Mouse (Mus musculus): Measurements from ENCODE around the gene Tnni2.
A peak's percentile ranks its signal among the peaks of the same experiment; 100 is the strongest.

The Tnni2 gene

DNA sequence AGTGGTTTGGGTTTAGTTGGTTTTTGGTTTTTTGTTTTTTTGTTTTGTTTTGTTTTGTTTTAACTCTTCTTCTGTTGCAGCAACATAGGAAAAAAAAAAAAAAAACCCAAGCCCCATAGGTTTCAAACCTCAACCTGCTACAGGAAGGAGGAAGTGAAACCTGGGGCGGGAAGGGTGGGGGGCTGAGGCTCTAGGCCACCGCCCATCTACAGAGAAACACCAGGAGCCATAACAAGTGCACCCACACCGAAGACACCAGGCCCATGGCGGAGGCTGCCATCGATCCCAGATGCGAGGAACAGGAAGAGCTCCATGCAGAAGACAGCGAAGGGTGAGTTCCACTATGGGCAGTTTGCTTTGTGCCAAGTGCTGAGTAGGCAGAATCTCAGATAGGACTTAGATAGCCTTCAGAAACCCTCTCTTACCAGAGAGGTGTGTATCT lies 19.0 kb downstream of the Tnni2 start, which contains the start of gene Lsp1:
Lsp1 (plus strand) TSS at position 174 of the 442 bp plus-strand sequence.
- DNase-seq, result no peak

DNA sequence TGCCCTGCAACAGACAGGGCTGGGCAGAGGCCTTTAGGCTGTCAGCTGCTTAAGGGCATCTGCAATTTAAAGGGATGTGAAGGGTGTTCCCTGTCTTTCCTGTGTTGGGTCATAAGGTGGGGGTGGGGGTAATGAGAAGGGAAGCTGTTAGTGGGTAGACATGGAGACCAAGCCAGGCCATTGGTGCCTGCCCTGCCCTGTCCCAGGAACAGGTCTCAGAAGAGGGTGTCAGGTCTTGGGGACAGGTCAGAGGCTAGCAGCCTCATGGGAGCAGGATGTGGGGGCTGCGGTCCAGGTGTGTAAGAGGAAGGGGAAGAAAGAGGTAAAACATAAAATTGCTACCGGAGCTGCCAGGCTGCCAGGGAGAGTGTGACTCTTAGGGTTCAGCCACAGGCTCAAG lies 19.8 kb downstream of the Tnni2 start:
- DNase-seq, result no peak

DNA sequence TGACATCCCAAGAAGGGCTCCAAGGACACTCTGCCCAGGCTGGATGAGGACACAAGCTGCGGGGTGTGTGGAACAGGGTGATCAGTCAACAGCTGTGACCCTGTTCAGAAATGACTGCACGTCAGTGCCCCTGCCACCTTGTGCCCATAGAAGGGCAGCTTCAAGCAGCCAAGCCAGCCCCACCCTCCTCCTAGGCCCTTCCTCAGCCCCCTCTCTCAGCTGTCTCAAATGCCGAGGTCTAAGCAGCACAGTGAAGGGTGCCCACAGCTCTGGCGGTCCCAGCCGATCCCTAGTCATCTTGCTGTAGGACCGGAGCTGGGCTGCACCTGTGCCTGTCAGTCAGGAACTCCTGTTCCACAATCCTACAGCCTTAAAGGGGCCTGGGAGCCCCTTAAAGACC lies 20.6 kb downstream of the Tnni2 start:
- no peak for DNase-seq

DNA sequence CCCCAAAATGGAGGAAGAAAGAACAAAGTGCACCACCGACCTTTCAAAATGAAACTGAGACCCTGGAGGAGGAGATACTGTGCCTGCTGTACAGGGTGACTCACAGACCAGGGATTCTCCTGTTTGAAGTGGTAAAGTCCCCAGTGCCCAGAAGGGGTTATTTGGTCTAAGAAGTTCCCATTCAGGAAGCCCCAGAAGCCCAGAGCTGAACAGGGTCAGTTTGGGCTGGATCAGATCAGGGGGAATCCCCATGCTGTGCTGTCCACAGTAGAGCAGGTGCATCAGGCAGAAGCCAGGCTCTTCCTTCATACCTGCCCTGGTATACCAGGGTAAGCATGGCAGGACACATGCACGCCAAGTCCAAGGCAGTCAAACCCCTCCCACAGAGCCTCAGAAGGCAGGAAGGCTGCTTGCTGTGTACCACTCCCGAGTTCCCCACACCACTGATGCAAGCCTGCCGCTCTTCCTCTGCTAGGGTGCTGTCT lies 21.0 kb downstream of the Tnni2 start:
- no peak for DNase-seq

DNA sequence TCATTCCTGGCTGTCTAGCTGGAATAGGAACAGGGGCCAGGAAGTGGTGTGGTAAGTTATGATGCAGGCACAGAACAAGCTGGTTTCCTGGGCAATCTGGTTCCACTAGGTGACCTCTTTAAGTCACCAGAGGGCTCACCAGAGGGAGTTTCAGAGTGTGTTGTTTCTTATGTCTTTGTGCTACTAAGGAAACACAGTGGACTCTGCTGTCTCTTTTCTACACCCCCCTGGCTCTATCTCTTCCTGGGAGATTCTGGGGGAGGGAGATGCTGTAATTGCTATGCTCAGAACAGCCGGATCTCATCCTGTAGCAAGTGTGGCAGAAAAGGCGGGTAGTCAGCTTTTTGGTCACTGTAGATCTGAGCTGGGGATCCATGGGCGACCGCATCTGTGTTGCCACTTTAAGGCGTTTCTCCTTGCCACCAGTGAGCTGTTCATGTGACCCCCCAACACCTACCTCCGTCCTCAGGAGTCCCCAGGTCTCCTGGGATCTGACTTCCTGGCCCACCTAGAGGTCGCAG lies 28.6 kb downstream of the Tnni2 start:
- no peak for DNase-seq

DNA sequence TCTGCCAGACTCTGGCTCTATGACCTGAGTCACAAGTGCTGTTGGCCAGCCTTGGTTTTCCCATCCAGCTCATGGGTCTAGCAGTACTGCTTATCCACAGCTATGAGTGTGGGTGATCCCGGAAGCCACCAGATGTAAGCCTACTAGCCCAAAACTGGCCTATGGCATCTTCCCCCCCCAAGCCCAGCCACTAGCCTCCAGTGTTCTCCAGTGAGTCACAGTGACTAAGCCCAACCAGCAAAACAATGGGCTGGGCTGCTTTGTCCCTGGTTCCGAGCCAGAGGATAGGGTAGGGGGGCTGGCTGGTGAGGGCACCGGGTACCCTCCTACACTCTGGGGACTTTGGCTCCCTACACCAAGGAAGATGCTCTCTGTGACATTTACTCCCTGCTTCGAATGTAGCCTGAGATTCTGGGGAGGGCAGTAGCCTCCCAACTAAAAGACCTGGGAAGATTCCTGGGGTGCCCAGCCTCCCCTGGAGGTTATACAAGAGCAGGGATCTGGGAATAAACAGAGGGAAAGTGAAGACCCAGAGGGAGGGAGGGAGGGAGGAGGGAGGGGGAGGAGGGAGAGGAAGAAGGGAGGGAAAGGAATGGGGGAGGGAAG lies 29.3 kb downstream of the Tnni2 start:
- DNase-seq, result no peak

DNA sequence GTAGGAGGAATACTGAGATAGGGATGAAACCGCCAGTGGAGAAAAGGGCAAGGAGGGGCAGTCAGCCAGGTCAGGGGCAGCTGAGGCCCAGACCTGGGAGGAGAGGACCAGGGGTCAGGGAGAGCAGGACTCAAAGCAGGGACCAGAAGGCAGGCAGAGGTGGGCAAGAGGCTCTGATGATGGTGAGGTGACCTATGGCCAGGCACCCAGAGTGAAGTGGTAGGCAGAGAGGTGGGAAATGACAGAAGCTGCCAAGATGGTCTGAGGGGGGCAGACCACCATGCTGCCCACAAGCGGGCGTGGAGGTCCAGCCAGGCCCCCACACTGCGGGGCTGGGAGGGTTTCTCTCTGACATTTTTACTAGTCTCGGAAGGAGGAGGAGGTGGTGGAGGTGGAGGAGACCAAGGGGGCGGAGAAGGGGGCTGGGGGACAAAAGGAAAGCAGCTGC lies 29.8 kb downstream of the Tnni2 start:
- DNase-seq, result no peak

DNA sequence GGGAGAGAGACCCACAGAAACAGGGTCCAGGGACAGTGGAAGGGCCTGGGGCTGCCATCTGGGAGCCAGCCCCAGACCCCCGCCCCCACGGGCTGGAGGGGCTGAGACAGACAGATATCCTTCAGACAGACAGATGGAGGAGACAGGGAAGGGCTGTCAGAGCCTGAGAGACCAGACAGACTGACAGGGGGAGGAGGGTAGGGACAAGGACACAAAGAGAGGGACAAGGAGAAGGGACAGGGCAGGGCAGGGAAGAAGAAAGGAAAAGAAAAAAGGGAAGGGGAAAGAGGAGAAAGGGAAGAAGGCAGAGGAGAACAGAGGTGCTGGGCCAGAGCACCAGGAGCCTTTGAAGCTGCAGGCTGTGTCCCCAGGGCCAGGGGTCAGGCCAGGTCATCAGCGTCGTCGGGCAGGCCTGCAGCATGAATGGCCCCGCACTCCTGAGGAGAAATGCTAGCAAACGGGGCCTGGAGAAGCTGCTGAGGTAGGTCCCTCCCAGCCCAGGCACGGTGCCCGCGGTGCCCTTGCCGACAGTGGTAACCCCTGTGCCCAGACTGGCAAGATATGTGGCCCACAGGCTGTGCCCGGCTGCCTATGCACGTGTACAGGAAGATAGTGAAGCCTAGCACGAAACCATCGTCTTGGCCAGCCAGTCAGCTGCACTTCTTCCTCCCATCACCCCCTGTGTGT lies 30.4 kb downstream of the Tnni2 start:
- DNase-seq, result no peak

DNA sequence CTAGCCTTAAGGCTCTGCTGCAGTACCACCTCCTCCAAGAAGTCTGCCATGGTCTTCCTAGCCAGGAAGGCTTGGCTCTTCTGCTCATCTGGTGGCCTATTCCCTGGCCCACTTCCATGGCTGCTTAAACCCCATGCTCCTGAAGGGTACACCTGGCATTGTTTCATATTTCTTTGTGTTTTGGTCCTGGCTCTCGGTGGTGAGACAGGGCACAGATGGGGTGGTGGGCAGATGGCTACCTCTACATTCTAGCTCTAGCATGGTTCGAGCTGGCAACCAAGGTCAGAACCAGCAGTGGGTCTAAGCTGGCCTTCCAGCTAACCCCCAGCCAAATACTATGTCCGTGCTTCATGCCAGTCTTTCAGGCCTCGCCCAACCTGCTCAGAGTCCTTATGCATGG lies 31.3 kb downstream of the Tnni2 start:
- no peak for DNase-seq

DNA sequence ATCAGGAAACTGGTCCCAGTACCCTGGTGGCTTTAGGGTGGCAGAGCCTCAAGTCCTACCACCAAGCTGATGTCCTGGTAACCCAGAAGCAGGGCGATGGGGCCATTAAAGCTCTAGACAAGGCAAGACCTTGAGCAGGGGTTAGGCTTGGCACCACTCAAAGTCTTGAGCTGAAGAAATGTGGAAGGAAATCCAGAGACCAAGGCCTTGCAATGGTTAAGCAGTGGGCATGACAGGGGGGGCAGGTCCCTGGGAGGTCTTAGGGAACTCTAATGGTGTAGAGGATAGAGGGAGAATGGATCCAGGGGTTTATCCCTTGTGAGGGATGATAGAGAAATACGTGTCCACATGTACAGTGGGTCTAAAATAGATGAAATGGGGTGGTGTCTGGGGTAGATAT lies 31.9 kb downstream of the Tnni2 start:
- no peak for DNase-seq

DNA sequence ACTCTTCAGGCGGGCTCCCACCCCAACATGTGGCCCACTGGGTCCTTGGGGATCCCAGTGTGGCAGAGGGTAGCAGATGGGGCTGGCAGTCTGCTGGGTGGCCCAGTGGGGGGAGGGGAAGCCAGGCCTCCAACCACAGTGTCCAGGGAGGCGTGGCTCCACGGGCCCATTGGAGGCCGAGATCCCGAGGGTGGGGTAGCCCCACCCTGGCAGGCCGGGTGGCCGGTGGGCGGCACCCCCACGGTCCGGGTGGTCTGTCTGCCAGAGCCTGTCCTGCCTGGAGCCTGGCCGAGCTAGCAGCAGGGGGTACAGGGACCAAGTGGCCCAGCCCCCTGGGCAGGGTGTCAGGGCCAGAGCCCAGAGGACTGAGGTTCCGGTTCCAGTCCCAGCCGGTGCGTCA lies 33.2 kb downstream of the Tnni2 start:
- DNase-seq, result no peak

DNA sequence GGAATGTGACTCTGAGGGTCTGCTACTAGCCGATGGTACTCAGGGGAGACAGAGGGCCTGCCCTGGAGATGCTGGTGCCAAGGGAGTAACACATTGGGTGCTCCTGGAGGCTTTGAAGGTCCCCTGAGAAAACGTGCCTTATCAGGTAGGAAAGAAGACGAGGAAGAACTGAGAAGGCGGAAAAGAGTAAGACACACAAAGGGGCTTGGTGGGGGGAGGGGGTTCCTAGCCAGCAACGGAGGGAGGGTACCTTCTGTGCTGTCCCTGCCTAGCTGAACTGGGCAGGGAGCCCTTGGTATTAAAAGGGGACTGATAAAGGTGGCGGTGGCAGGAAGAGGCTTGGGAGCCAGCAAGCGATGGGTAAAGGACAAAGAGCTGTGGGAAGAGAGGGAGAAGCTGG lies 34.0 kb downstream of the Tnni2 start:
- no peak for DNase-seq

DNA sequence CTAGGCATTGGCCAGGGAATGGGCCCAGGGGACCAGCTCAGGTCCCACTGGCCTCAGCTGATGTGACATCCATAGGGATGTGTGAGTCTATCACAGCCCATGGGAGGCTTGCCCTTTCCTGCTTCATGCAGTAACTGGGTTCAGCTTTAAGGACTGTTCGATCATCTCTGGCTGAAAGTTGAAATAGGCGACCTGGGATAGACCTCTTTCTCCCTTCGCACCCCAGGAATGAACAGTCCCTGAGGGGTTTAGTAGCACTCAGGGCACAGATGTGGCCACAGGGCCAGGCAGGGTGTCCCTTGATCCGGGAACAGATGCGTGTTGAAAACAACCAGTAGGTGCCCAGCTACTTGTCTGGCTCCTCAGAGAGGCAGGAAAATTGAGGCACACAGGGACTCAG lies 34.7 kb downstream of the Tnni2 start:
- no peak for DNase-seq

DNA sequence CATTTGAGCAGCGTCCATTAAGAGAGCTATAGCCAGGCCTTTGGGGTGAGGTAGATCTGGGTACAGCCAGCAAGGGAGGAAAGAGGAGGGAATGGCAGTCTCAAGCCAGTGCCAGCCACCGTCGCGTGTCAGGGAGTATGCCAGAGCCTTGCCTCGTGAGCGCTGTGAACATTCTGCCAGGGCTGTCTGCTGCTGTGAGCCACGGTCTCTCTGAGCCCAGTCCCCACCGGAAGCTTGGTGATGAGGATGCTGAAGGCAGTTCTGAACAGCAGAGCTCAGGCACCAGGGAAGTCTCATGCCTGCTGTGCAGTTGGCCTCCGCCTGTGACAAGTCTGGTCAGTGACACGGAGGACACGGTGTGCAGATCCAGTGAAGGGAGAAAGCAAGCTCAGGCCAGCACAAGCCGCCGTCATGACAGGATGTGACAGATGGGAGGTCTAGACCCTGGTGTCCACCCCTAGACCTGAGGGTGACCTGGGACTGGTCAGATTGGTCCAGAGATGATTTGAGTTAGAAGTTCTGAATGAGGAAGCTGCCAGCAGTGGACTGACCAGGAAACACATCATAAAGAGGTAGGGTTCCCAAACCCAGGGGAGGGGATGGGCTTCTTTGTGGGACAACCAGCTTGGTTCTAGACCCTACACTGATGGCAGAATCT lies 35.3 kb downstream of the Tnni2 start:
- DNase-seq, result peak; percentile 39

DNA sequence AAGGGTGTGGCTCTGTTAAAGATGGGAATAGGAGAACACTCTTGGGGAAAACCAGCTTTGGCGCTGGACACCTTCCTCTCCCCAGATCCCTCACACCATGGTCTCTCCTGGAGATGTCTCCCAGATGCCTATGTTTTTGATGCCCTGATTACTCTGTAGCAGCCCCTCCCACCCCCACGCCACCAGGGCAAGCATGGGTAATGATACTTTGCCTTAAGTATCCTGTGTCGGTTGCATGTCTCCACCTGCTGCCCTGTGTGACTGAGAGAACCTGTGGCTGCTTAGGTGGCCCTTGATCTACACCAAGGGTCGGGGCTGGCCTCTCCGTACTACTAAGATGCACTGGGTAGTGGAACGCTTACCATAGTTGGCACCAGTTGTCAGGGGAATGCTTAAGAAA lies 36.4 kb downstream of the Tnni2 start:
- no peak for DNase-seq

DNA sequence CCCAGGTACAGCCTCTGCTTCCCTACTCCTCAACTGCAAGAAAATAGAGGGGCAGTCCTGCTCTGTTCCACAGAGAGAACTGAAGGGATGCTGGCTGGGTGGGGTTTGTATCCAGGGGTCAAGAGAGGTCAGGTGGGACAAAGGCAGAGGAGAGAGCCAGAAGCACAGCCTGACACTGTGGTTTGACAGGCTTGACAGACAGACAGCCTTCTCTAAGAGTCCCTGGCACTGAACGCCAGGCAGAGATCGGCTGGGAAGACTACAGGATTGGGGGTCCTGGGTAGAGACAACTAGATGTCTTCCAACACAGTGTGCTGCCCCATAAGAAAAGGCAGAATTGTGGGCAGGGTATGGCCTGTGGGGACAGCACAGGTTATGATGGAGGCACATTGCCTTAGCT lies 37.0 kb downstream of the Tnni2 start:
- no peak for DNase-seq

DNA sequence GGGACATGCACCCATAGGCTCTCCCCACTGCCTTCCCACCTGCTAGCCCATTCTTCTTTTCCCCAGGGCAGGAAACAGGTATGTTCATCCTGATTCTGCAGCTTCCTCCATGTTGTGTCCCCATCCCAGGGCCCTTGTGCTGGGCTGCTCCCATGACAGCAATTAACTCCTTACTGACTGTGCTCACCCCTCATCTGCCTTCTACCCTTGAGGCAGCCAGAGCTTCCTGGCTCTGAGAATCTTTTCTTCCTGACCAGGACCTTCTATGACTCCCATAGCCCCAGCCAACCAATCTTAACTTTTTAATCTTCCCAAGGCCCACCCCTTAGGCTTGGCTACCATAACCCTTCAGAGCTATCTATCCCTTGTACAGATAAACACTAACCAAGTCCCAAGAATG lies 37.7 kb downstream of the Tnni2 start:
- DNase-seq, result no peak

DNA sequence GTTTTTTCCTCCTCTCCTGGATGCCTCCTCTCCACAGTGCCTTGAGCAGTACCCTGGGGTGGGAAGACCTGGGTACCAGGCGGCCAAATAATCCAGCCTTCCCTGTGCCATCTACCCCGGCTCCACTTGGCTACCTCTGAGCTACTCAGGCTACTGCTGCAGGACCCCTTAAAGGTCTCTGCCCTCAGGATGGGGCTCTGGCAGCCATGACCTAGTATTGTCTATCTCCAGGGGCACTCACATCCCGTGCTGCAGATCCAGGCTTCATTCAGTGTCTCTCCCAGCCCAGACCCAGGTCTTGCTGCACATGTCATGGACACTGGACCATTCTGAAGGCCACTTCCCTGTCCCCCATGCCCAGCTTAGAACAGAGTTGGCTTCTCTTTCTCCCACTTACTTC lies 38.3 kb downstream of the Tnni2 start:
- DNase-seq, result no peak

DNA sequence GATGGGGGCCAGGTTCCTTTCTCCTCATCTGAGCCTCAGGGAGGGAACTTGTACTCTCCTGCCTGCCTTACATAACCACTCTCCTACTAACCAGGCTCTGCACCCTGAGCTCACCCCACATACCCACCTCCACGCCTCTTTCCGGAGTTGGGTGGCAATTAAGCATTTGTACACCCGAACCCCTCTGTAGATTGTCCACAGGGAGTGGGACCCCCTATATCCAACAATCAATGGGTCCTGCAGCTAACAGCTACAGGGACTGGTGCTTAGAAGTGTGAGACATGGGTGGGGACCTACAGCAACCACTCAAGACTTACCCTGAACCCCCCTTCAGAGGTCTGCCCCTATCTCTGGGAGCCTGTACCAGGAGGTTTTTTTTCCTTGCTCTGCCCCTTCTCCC lies 39.1 kb downstream of the Tnni2 start:
- DNase-seq, result no peak

DNA sequence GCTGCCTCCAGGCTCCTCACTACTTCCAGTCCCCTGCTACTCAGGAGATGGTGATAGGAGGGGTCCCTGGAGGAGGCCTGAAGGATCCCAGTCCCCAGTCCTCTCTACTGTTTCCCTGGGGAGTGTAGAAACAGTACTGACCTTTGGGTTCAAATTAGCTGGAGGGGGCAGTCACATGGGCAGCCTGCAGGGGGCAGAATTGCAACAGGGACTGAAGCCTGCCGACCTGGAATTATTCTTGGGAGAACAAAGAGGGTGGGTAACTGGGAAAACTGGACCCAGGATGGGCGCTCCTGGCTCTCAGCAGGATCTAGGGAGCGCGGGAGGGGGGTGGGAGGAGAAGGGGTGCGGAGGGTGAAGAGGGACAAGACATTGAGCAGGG lies 39.6 kb downstream of the Tnni2 start:
- no peak for DNase-seq

DNA sequence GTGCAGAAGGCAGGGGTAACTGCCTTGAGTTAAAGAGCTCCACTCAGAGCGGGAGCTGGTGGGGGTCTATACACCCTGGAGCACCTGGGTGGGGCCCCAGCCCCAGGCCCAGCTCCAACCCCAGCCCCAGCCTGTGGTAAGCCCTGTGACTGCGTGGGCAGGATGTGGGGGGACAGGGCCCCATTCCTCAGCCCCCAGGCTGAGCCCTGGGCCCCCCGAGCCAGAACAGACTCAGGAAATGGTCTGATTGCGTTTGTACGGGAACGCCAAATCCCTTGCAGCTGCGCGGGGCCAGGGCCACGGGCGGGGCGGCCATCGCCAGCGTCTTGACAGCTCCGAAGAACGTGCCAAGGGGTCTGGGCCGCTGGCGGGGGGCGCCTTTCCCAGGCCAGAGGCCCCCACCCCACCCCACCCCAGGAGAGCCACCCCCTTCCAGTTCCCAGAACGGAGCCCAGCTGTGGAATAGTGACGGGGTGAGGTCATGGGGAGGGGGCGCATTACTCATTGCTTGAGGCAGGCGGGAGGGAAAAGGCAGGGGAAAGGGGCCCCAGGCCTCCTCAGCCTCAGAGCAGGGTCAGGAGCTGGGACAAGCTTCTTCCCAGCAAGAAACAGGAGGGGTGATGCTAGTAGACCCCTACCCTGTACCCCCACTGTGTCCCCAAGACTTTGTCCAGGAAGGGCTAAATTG lies 40.1 kb downstream of the Tnni2 start:
- DNase-seq, result no peak

DNA sequence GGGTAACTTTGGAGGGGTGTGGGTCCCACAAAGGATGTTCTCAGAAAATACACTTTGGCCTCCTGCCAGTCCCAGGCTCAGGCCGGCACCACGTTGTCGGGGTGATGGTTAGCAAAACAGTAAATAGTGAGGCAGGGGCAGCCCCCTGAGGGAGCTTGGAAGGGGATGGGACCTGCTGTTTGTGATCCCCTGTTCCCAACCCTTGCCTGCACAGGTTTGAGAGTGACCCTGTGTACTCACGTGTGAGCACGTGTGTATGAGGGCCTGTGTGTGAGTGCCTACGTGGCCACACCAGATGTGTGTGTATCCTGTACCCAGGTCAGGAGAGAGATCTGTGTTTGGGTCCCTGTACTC lies 40.6 kb downstream of the Tnni2 start:
- no peak for DNase-seq

DNA sequence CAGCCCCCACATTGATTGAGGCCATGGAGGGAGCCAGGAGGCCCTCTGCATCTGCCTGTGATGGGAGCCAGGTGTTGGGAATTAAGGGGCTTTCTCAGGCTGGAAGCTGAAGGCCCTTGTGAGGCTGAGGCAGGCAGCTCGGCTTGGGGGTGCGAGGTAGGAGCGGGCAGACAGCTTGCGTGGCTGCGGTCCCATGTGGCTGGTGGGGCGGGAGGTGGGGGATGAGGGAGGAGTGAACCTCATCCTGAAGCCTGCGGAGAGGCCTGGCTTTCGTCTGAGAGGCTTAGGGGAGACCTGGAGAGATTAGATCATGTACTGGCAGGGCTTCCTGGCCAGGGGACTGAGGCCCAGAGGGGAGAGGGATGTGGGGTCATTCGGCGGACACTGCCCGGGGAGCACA lies 41.5 kb downstream of the Tnni2 start:
- no peak for DNase-seq

DNA sequence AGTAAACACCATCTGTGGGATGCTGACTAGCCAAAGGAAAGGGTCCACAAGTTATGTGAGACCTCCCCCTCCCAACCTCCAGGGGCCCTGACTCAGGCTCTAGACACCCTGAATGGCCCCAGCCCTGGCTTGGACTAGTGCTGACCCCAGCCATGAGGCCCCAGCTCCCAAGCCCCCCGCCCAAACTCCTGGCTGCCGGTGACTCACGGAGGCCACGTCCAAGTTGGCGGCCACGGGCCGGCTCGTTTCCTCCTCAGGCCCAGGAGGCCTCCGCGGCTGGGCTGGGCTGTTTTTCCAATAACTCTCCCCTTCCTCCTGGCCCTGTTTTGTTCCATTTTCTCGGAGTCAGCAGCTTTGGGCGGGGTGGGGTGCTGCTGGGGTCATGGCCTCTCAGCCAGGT lies 43.2 kb downstream of the Tnni2 start:
- no peak for DNase-seq
